Mouse (Mus musculus) lung, embryonic 14.5 days (tissue): Measurements from ENCODE around the gene Ezh1. TPM values are rescaled to one million over a fixed set of nuclear protein-coding genes. Genes with fewer than 3 reads are reported as not detected.

ENCODE experiments used
- ATAC-seq: fragments of 200-750 bp; cut with Nextera tagmentation; 2 replicates; pipeline ENCODE4 v1.8.0; 2017; ENCODE audit warnings: mild to moderate bottlenecking, moderate TSS enrichment, moderate library complexity; ENCODE audit not compliant: insufficient read depth
- DNase-seq: peaks from one replicate; pipeline ENCODE4 v3.0.0-alpha.2; 2015
- H3K27ac ChIP-seq: fragments of 300-500 bp; sonication (generic); 2 replicates; pipeline ENCODE4 v1.5.1; 2014; ENCODE audit warnings: low read depth, mild to moderate bottlenecking, moderate library complexity
- H3K27me3 ChIP-seq: fragments of 300-500 bp; sonication (generic); 2 replicates; pipeline ENCODE4 v1.6.1; 2014; ENCODE audit warnings: low read length, control low read depth; ENCODE audit not compliant: insufficient read depth
- H3K36me3 ChIP-seq: fragments of 300-500 bp; sonication (generic); 2 replicates; pipeline ENCODE4 v1.6.1; 2014; ENCODE audit warnings: control low read depth; ENCODE audit not compliant: insufficient read depth
- H3K4me1 ChIP-seq: fragments of 300-500 bp; sonication (generic); 2 replicates; pipeline ENCODE4 v1.6.1; 2014; ENCODE audit warnings: antibody characterized with exemption, control low read depth; ENCODE audit not compliant: insufficient read depth
- H3K4me2 ChIP-seq: fragments of 300-500 bp; sonication (generic); 2 replicates; pipeline ENCODE4 v1.6.1; 2014; ENCODE audit warnings: mild to moderate bottlenecking
- H3K4me3 ChIP-seq: fragments of 300-500 bp; sonication (generic); 2 replicates; pipeline ENCODE4 v1.5.1; 2014; ENCODE audit warnings: low read depth, low read length
- H3K9ac ChIP-seq: fragments of 300-500 bp; sonication (generic); 2 replicates; pipeline ENCODE4 v1.6.1; 2014
- H3K9me3 ChIP-seq: fragments of 300-500 bp; sonication (generic); 2 replicates; pipeline ENCODE4 v1.6.1; 2016; ENCODE audit warnings: low read depth, low read length, control low read depth
- CTCF ChIP-seq: IDR thresholded peaks from 2 replicates; pipeline ENCODE4 v1.5.1; 2016; ENCODE audit warnings: antibody characterized with exemption, low read depth
- WGBS: fragments of 180-500 bp; shearing (Covaris S2); extraction: QIAGEN DNeasy Blood & Tissue Kit; methylation state at CpG from one replicate; pipeline ENCODE4 v1.1.7; 2014; 5-methylcytosine and 5-hydroxymethylcytosine counted together
- polyA plus RNA-seq: library from polyadenylated mRNA; unstranded; fragments of >200 nt; fragmentation: Nextera tagmentation; extraction: Ambion mirVana; gene quantifications from 2 replicates; pipeline ENCODE4 v1.2.1, GENCODE M21; 2014

Ezh1 gene
- polyA plus RNA-seq, 1 experiment from 2014 or later: 18.9 TPM

GRCm38 (mm10) chr11:101142215-101142967 is 83.9 kb downstream of the Ezh1 start:
- Histone ChIP-seq H3K4me2 (no peak overlapping the region), H3K27me3 (peaks cover 9% of the 10 kb centered on the region; the same call in 1 of the 2 replicates), H3K4me1 (peaks cover 11% of the 10 kb centered on the region), H3K36me3 (no peaks in the 10 kb centered on the region), H3K9me3 (no peaks in the 10 kb centered on the region), H3K27ac (no peak overlapping the region), H3K9ac (no peak overlapping the region), H3K4me3 (no peak overlapping the region)
- DNase-seq (no peak), ATAC-seq (no peak)
- no peak for TF ChIP-seq CTCF
- WGBS: 78% methylated on average over 10 of the region's 10 CpGs

Other genes starting within 250 kb of the Ezh1 start
- 32.8 and 38.0 TPM in 2 replicates for gene Atp6v0a1, start 217.0 kb downstream of the Ezh1 start, polyA plus RNA-seq
- 13.2 and 14.0 TPM in 2 replicates for gene Naglu, start 156.5 kb downstream of the Ezh1 start, polyA plus RNA-seq
- not detected in 2 replicates for gene Hsd17b1, start 148.1 kb downstream of the Ezh1 start, polyA plus RNA-seq
- gene Coasy, start 143.9 kb downstream of the Ezh1 start, polyA plus RNA-seq: 37.9 and 38.0 TPM in 2 replicates
- gene Mlx, start 139.2 kb downstream of the Ezh1 start, polyA plus RNA-seq: 39.1 and 40.5 TPM in 2 replicates
- 39.9 and 44.1 TPM in 2 replicates for gene Psmc3ip, start 131.0 kb downstream of the Ezh1 start, polyA plus RNA-seq
- 9.3 and 9.4 TPM in 2 replicates for gene Retreg3, start 106.6 kb downstream of the Ezh1 start, polyA plus RNA-seq
- gene Tubg1, start 106.5 kb downstream of the Ezh1 start, polyA plus RNA-seq: 89.8 and 96.0 TPM in 2 replicates
- gene Tubg2, start 70.6 kb downstream of the Ezh1 start, polyA plus RNA-seq: 2.7 and 4.1 TPM in 2 replicates
- 0.84 and 1.0 TPM in 2 replicates for gene Cntnap1, start 55.9 kb downstream of the Ezh1 start, polyA plus RNA-seq
- gene Plekhh3, start 55.1 kb downstream of the Ezh1 start, polyA plus RNA-seq: 15.9 and 18.0 TPM in 2 replicates
- 0.11 TPM in 1 of 2 replicates, not detected in the other for gene Ccr10, start 51.0 kb downstream of the Ezh1 start, polyA plus RNA-seq
- 271 and 276 TPM in 2 replicates for gene Ramp2, start 19.6 kb upstream of the Ezh1 start, polyA plus RNA-seq
- 132 and 139 TPM in 2 replicates for gene Vps25, start 27.2 kb upstream of the Ezh1 start, polyA plus RNA-seq
- 5.3 and 5.8 TPM in 2 replicates for gene Wnk4, start 34.1 kb upstream of the Ezh1 start, polyA plus RNA-seq
- 1.0 and 1.9 TPM in 2 replicates for gene Cntd1, start 52.5 kb upstream of the Ezh1 start, polyA plus RNA-seq
- gene Coa3, start 52.7 kb upstream of the Ezh1 start, polyA plus RNA-seq: 190 and 197 TPM in 2 replicates
- gene Becn1, start 75.8 kb upstream of the Ezh1 start, polyA plus RNA-seq: 149 and 154 TPM in 2 replicates
- gene Psme3, start 89.8 kb upstream of the Ezh1 start, polyA plus RNA-seq: 118 and 123 TPM in 2 replicates
- gene Aoc2, start 98.6 kb upstream of the Ezh1 start, polyA plus RNA-seq: 1.5 TPM in 2 replicates
- 0.62 and 0.83 TPM in 2 replicates for gene Aoc3, start 104.1 kb upstream of the Ezh1 start, polyA plus RNA-seq
- not detected in 2 replicates for gene G6pc, start 141.1 kb upstream of the Ezh1 start, polyA plus RNA-seq
- 85.4 and 93.3 TPM in 2 replicates for gene Aarsd1, start 191.2 kb upstream of the Ezh1 start, polyA plus RNA-seq
- 11.0 and 12.2 TPM in 2 replicates for gene Gm27029, start 198.3 kb upstream of the Ezh1 start, polyA plus RNA-seq
- 16.6 and 17.4 TPM in 2 replicates for gene Rundc1, start 198.6 kb upstream of the Ezh1 start, polyA plus RNA-seq
- gene Ptges3l, start 198.9 kb upstream of the Ezh1 start, polyA plus RNA-seq: 9.3 and 11.5 TPM in 2 replicates
- gene Rpl27, start 215.8 kb upstream of the Ezh1 start, polyA plus RNA-seq: 421 and 428 TPM in 2 replicates
- gene Ifi35, start 221.9 kb upstream of the Ezh1 start, polyA plus RNA-seq: 11.4 and 12.1 TPM in 2 replicates
- 4.7 and 5.6 TPM in 2 replicates for gene Rnd2, start 238.5 kb upstream of the Ezh1 start, polyA plus RNA-seq
- gene Vat1, start 239.8 kb upstream of the Ezh1 start, polyA plus RNA-seq: 36.3 and 38.2 TPM in 2 replicates